In genomic region chr5:106773201-106773934, GRCm38 (mm10) we compare ENCODE assay signal across 9 mouse cellular contexts.
A peak's percentile ranks its signal among the peaks of the same experiment; 100 is the strongest.
DNase-seq lines count a peak whose midpoint lies in the region; ATAC-seq and TF ChIP-seq lines count a peak whose summit lies in the region.
"Had no signal": no experiment of that assay in that cellular context is flagged by ENCODE, and none has a peak within 500 bp of the region (broad histone marks: within the 10 kb centered on the region; RNA-seq: fewer than 3 reads in every experiment).

No protein-coding gene starts in this region.

- H3K9me3 ChIP-seq in lung, embryonic 14.5 days (ENCODE audit: low read depth, low read length), result no peaks in the 10 kb centered on the region
- H3K9me3 ChIP-seq in lung, postnatal 0 days (ENCODE audit: low read length), result no peaks in the 10 kb centered on the region
- H3K9me3 ChIP-seq in embryonic facial prominence, embryonic 10.5 days, result no peaks in the 10 kb centered on the region
- H3K9me3 ChIP-seq in hindbrain, embryonic 12.5 days (replicated peaks), result no peaks in the 10 kb centered on the region
- H3K9me3 ChIP-seq in midbrain, embryonic 15.5 days, result no peaks in the 10 kb centered on the region
- H3K9me3 ChIP-seq: liver, embryonic 15.5 days had no signal

- H3K4me2 ChIP-seq in lung, embryonic 14.5 days, result no peak overlapping the region
- H3K4me2 ChIP-seq in lung, postnatal 0 days (replicated peaks; ENCODE audit: low read depth, low read length), result no peak overlapping the region
- H3K4me2 ChIP-seq in hindbrain, embryonic 12.5 days (replicated peaks), result no peak overlapping the region
- H3K4me2 ChIP-seq in midbrain, embryonic 15.5 days, result no peak overlapping the region
- H3K4me2 ChIP-seq: liver, embryonic 15.5 days had no signal

- H3K27ac ChIP-seq in lung, embryonic 14.5 days (ENCODE audit: low read depth), result no peak overlapping the region
- H3K27ac ChIP-seq in lung, postnatal 0 days (ENCODE audit: low read length), result no peak overlapping the region
- peak overlapping the region; percentile 52 for H3K27ac ChIP-seq in embryonic facial prominence, embryonic 10.5 days (replicated peaks)
- peak overlapping the region; percentile 44; the same call in 1 of the 2 replicates for H3K27ac ChIP-seq in hindbrain, embryonic 12.5 days
- H3K27ac ChIP-seq in midbrain, embryonic 15.5 days, result peak overlapping the region; percentile 45; the same call in 1 of the 2 replicates
- H3K27ac ChIP-seq: liver, embryonic 15.5 days had no signal

- H3K4me1 ChIP-seq in lung, embryonic 14.5 days (ENCODE audit: insufficient read depth), result no peaks in the 10 kb centered on the region
- H3K4me1 ChIP-seq in lung, postnatal 0 days (ENCODE audit: insufficient read depth, low read depth, low read length), result no peaks in the 10 kb centered on the region
- H3K4me1 ChIP-seq in embryonic facial prominence, embryonic 10.5 days, result peaks cover 60% of the 10 kb centered on the region
- H3K4me1 ChIP-seq in hindbrain, embryonic 12.5 days, result peaks cover 6% of the 10 kb centered on the region
- H3K4me1 ChIP-seq in midbrain, embryonic 15.5 days, result peaks cover 8% of the 10 kb centered on the region
- H3K4me1 ChIP-seq: liver, embryonic 15.5 days had no signal

- H3K36me3 ChIP-seq in lung, embryonic 14.5 days (ENCODE audit: insufficient read depth), result no peaks in the 10 kb centered on the region
- no peaks in the 10 kb centered on the region for H3K36me3 ChIP-seq in lung, postnatal 0 days (ENCODE audit: insufficient read depth, low read length)
- no peaks in the 10 kb centered on the region for H3K36me3 ChIP-seq in embryonic facial prominence, embryonic 10.5 days (replicated peaks)
- H3K36me3 ChIP-seq in hindbrain, embryonic 12.5 days, result no peaks in the 10 kb centered on the region
- H3K36me3 ChIP-seq in midbrain, embryonic 15.5 days (replicated peaks), result no peaks in the 10 kb centered on the region
- H3K36me3 ChIP-seq: liver, embryonic 15.5 days had no signal

- 58% methylated on average over 3 of the region's 3 CpGs for WGBS in lung, embryonic 14.5 days
- WGBS in lung, postnatal 0 days, result 53% methylated on average over 3 of the region's 3 CpGs
- 34% methylated on average over 3 of the region's 3 CpGs for WGBS in embryonic facial prominence, embryonic 10.5 days
- WGBS in hindbrain, embryonic 12.5 days, result 31% methylated on average over 3 of the region's 3 CpGs
- WGBS in midbrain, embryonic 15.5 days, result 20% methylated on average over 3 of the region's 3 CpGs

- H3K27me3 ChIP-seq in lung, embryonic 14.5 days (ENCODE audit: insufficient read depth, low read length), result no peaks in the 10 kb centered on the region
- H3K27me3 ChIP-seq in lung, postnatal 0 days (replicated peaks; ENCODE audit: insufficient read depth, low read length), result no peaks in the 10 kb centered on the region
- H3K27me3 ChIP-seq in embryonic facial prominence, embryonic 10.5 days (replicated peaks; ENCODE audit: low read depth, poor library complexity, severe bottlenecking), result no peaks in the 10 kb centered on the region
- no peaks in the 10 kb centered on the region for H3K27me3 ChIP-seq in hindbrain, embryonic 12.5 days
- H3K27me3 ChIP-seq in midbrain, embryonic 15.5 days (replicated peaks), result no peaks in the 10 kb centered on the region

- no peak for TF ChIP-seq CTCF in lung, embryonic 14.5 days (IDR thresholded peaks at IDR 0.05; ENCODE audit: low read depth)
- TF ChIP-seq CTCF in lung, postnatal 0 days (IDR thresholded peaks at IDR 0.05), result no peak

- peak; percentile 62 for DNase-seq in lung, embryonic 14.5 days
- no peak for DNase-seq in lung, postnatal 0 days (ENCODE audit: low spot score)
- peak; percentile 63 for DNase-seq in embryonic facial prominence, embryonic 10.5 days (ENCODE audit: low spot score)
- DNase-seq in right cerebral cortex, postnatal 36 days (ENCODE audit: low spot score in 2 of 2), result no peak
- DNase-seq in cerebellum, adult 18-20 months, result no peak
- no peak for DNase-seq in gastrocnemius, postnatal 4 days (ENCODE audit: low spot score in 2 of 2)

- no peak for TF ChIP-seq EP300 in lung, postnatal 0 days (IDR thresholded peaks at IDR 0.05)

- no peak overlapping the region for H3K4me3 ChIP-seq in lung, embryonic 14.5 days (ENCODE audit: low read depth, low read length)
- no peak overlapping the region for H3K4me3 ChIP-seq in lung, postnatal 0 days (ENCODE audit: low read depth, low read length)
- H3K4me3 ChIP-seq in embryonic facial prominence, embryonic 10.5 days, result no peak overlapping the region
- H3K4me3 ChIP-seq in hindbrain, embryonic 12.5 days, result no peak overlapping the region
- H3K4me3 ChIP-seq in midbrain, embryonic 15.5 days, result no peak overlapping the region
- H3K4me3 ChIP-seq: liver, embryonic 15.5 days had no signal

- peak; percentile 68; the same call in 1 of the 2 replicates for ATAC-seq in lung, embryonic 14.5 days (ENCODE audit: insufficient read depth)
- no peak for ATAC-seq in lung, postnatal 0 days
- ATAC-seq in hindbrain, embryonic 12.5 days (ENCODE audit: low FRiP score), result peak; percentile 63
- ATAC-seq in midbrain, embryonic 15.5 days (replicated peaks), result peak; percentile 56

- H3K9ac ChIP-seq in lung, embryonic 14.5 days, result no peak overlapping the region
- no peak overlapping the region for H3K9ac ChIP-seq in lung, postnatal 0 days (replicated peaks; ENCODE audit: low read depth)
- no peak overlapping the region for H3K9ac ChIP-seq in hindbrain, embryonic 12.5 days
- H3K9ac ChIP-seq in midbrain, embryonic 15.5 days, result no peak overlapping the region
- H3K9ac ChIP-seq: liver, embryonic 15.5 days had no signal

Comparison
In these comparisons a context has a peak if more than half of its experiments do, and no peak if none do; other contexts are left out.
1. DNase-seq: peak in lung, embryonic 14.5 days (single experiment) and embryonic facial prominence, embryonic 10.5 days (single experiment); none in lung, postnatal 0 days (single experiment), right cerebral cortex, postnatal 36 days (0 of 2), cerebellum, adult 18-20 months (0 of 2) and gastrocnemius, postnatal 4 days (0 of 2).
2. H3K27ac ChIP-seq: peak in embryonic facial prominence, embryonic 10.5 days (single experiment), hindbrain, embryonic 12.5 days (single experiment) and midbrain, embryonic 15.5 days (single experiment); none in lung, embryonic 14.5 days (single experiment) and lung, postnatal 0 days (single experiment).